Mouse (Mus musculus): ENCODE measurements around the gene Gm10639.
"Not testable (repeated sequence)": the region's sequence is repeated elsewhere in the genome, so short reads cannot be mapped to it uniquely, and the experiment has no call there.

The Gm10639 gene

GRCm38 (mm10) chr9:78348206-78349004 lies 58.7 kb downstream of the Gm10639 start:
- DNase-seq: peak; percentile 86

GRCm38 (mm10) chr9:78349141-78349540 lies 59.4 kb downstream of the Gm10639 start:
- DNase-seq: peak; percentile 21

- DNase-seq: not testable (repeated sequence)
Measured at GRCm38 (mm10) chr9:78350007-78350406, 60.3 kb downstream of the Gm10639 start.

- DNase-seq: no peak
Measured at GRCm38 (mm10) chr9:78351504-78352220, 61.9 kb downstream of the Gm10639 start.
